Mouse (Mus musculus) right cerebral cortex, postnatal 10 days (tissue): Measurements from ENCODE around the gene Ubxn4.
"Not testable (repeated sequence)": the region's sequence is repeated elsewhere in the genome, so short reads cannot be mapped to it uniquely, and the experiment has no call there.

ENCODE experiments used
- DNase-seq, 2 experiments: peaks; one replicate each; pipeline ENCODE4 v3.0.0; 2021; ENCODE audit warnings: low spot score in 2 of 2

Gene Ubxn4

DNA sequence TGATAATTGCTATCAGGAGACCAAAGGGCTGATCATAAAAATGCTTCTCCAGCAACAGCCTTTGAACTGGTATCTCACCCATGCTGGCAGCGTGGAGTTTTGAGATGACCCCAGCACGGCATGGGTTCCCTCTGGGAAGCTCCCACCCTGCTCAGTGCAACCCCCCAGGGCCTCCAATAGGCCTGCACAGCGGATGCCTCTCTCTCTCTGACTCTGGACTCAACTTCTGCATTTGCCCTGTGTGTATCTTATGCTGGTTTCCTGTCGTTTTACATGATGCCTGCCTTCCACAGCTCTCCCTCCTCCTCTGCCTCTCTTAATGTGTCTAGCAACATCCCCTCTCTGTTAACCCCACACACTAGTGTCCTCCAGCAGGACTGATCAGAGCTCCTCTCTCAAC lies 70.9 kb downstream of the Ubxn4 start:
- DNase-seq: no peak

DNA sequence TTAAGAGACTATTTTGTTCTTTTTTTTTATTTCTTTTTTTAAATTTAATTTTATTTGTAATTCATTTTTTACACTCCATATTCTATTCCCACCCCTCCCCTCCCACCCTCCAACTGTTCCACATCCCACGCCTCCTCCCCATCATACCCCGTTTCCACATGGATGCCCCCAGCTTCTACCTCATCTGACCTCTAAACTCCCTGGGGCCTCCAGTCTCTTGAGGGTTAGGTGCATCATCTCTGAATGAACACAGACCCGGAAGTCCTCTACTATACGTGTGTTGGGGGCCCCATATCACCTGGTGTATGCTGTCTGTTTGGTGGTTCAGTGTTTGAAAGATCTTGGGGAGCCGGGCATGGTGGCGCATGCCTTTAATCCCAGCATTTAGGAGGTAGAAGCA lies 75.5 kb downstream of the Ubxn4 start:
- DNase-seq: not testable (repeated sequence)

DNA sequence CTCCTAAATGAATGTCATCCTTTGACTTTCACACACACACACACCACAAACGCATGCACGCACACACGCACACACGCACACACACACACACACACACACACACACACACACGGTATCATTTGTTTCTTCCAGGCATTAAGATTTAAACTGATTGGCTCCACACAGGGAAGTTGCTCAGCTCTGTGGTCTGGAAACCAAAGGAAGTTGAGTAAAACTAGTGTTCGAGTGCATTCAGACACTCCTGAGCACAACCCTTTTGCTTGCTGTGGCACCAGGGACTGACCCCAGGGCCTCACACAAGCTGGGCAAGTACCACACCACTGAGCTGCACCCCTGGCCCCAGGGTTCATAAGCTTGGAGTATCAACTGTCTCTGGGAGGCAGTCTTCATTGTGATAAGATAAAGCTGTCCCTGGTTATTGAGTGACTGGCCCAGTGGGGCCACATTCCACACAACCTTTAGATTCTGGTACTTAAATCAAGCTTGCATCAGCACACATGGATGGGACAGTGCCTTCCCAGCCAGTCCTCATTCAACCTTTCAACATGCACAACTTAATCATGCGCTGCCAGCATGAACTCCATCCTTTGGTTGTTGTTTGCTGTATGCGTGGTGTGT lies 79.4 kb downstream of the Ubxn4 start:
- DNase-seq: no peak

DNA sequence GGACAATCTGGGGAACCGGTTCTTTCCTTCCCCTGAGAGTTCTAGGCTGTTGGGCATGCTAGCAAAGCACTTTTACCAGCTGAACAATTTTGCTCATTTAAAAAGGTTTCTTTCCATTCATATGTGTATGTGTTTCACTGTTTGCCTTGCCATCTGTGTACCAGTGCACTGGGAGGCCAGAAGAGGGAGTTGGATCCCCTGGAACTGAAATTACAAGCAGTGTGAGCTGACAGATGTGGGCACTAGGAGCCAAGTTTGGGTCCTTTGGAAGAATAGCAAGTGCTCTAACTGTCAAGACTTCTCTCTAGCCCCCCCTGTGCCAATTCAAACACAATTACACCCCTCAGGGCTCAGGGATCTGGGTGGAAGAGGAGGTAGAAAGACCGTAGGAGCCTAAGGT lies 81.0 kb downstream of the Ubxn4 start:
- DNase-seq: no peak

GRCm38 (mm10) chr1:128327165-128327564 lies 83.4 kb downstream of the Ubxn4 start:
- DNase-seq: no peak

GRCm38 (mm10) chr1:128328218-128328617 lies 84.5 kb downstream of the Ubxn4 start, which contains the start of gene Lct:
Gene Lct, minus strand, starts transcription at chr1:128328318.
- no peak for DNase-seq
